Mouse (Mus musculus) liver, embryonic 11.5 days (tissue): ENCODE measurements around the gene Adgrl4. TPM values are rescaled to one million over a fixed set of nuclear protein-coding genes. Genes with fewer than 3 reads are reported as not detected.

Source experiments
- ATAC-seq: fragments of 200-750 bp; cut with Nextera tagmentation; replicated peaks from 2 replicates; pipeline ENCODE4 v1.8.0; 2017; ENCODE audit warnings: moderate number of reproducible peaks, mild to moderate bottlenecking, moderate TSS enrichment, moderate library complexity; ENCODE audit not compliant: low FRiP score
- DNase-seq: peaks from one replicate; pipeline ENCODE4 v3.0.0-alpha.2; 2017; ENCODE audit warnings: low spot score
- H3K27ac ChIP-seq: fragments of 300-500 bp; sonication (generic); 2 replicates; pipeline ENCODE4 v1.5.1; 2014; ENCODE audit warnings: mild to moderate bottlenecking, low read depth, low read length, control low read depth
- H3K27me3 ChIP-seq: fragments of 300-500 bp; sonication (generic); replicated peaks from 2 replicates; pipeline ENCODE4 v1.6.1; 2014; ENCODE audit warnings: low read length, mixed read lengths; ENCODE audit not compliant: control insufficient read depth, insufficient read depth
- H3K36me3 ChIP-seq: fragments of 300-500 bp; sonication (generic); 2 replicates; pipeline ENCODE4 v1.6.1; 2014; ENCODE audit warnings: mild to moderate bottlenecking, low read length, moderate library complexity, mixed read lengths; ENCODE audit not compliant: control insufficient read depth, insufficient read depth
- H3K4me1 ChIP-seq: fragments of 300-500 bp; sonication (generic); replicated peaks from 2 replicates; pipeline ENCODE4 v1.6.1; 2014; ENCODE audit warnings: low read length, mixed read lengths; ENCODE audit not compliant: control insufficient read depth, insufficient read depth
- H3K4me2 ChIP-seq: fragments of 300-500 bp; sonication (generic); 2 replicates; pipeline ENCODE4 v1.6.1; 2014; ENCODE audit warnings: mild to moderate bottlenecking, control low read depth, moderate library complexity
- H3K4me3 ChIP-seq: fragments of 300-500 bp; sonication (generic); 2 replicates; pipeline ENCODE4 v1.5.1; 2014; ENCODE audit warnings: low read depth, low read length, control low read depth
- H3K9ac ChIP-seq: fragments of 300-500 bp; sonication (generic); 2 replicates; pipeline ENCODE4 v1.6.1; 2014; ENCODE audit warnings: low read depth, low read length, control low read depth
- H3K9me3 ChIP-seq: fragments of 300-500 bp; sonication (generic); 2 replicates; pipeline ENCODE4 v1.6.1; 2016; ENCODE audit warnings: low read length, inconsistent platforms, mixed read lengths; ENCODE audit not compliant: control insufficient read depth
- WGBS: fragments of 180-500 bp; shearing (Covaris S2); extraction: QIAGEN DNeasy Blood & Tissue Kit; methylation state at CpG from one replicate; pipeline ENCODE4 v1.1.7; 2014; 5-methylcytosine and 5-hydroxymethylcytosine counted together
- polyA plus RNA-seq: library from polyadenylated mRNA; unstranded; fragments of >200 nt; fragmentation: Nextera tagmentation; extraction: Ambion mirVana; gene quantifications from 2 replicates; pipeline ENCODE4 v1.2.1, GENCODE M21; 2014

Gene Adgrl4
- polyA plus RNA-seq, 1 experiment from 2014 or later = 16.7 TPM

DNA sequence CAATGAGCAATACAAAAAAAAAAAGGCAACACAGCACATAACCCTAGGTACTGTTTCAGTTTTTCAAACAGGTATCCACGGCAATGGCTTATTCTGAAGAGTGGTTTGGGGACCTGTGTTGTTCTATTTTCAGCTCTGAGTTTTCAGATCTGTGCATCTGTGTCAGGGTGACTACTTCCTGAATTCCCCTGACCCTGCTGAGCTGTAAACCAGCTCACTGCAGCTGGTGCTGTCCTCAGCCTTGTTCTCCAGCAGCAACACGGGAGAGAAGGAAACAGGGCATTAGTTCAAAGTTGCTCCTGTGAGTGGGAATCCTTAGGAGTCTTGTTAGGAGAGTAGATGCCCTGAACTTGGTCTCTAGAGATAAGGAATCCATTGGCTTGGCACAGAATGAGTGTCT is 119.4 kb downstream of the Adgrl4 start:
- H3K4me3 ChIP-seq = no peak overlapping the region
- 33% methylated on average over 2 of the region's 2 CpGs for WGBS
- H3K9ac ChIP-seq = no peak overlapping the region
- no peak overlapping the region for H3K27ac ChIP-seq
- DNase-seq = no peak
- no peak for ATAC-seq
- no peaks in the 10 kb centered on the region for H3K4me1 ChIP-seq
- no peaks in the 10 kb centered on the region for H3K9me3 ChIP-seq
- no peaks in the 10 kb centered on the region for H3K27me3 ChIP-seq
- H3K4me2 ChIP-seq = no peak overlapping the region
- H3K36me3 ChIP-seq = no peaks in the 10 kb centered on the region

DNA sequence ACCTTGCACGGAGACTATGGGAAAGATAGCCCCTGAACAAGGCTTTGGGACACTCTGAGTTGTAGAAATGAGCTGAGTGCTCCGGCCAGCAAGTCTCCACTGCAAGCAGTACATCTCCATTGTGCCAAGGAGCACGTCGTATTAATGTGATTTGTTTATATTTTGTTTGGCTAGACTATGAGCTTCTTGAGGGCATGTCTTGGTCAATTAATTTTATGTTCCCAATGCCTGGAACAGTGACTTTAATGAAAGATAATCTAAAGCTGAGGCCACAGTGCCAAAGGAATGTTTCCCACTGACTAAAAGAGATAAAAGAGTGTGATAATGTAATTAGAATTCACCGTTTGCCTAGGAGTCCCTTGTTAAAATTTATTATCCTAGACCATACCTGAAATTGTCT is 119.9 kb downstream of the Adgrl4 start:
- H3K36me3 ChIP-seq = no peaks in the 10 kb centered on the region
- no peaks in the 10 kb centered on the region for H3K27me3 ChIP-seq
- H3K4me3 ChIP-seq = no peak overlapping the region
- no peaks in the 10 kb centered on the region for H3K4me1 ChIP-seq
- 73% methylated on average over 5 of the region's 5 CpGs for WGBS
- no peak overlapping the region for H3K4me2 ChIP-seq
- no peak overlapping the region for H3K9ac ChIP-seq
- ATAC-seq (no peak), DNase-seq (no peak)
- H3K9me3 ChIP-seq = no peaks in the 10 kb centered on the region
- H3K27ac ChIP-seq = no peak overlapping the region

DNA sequence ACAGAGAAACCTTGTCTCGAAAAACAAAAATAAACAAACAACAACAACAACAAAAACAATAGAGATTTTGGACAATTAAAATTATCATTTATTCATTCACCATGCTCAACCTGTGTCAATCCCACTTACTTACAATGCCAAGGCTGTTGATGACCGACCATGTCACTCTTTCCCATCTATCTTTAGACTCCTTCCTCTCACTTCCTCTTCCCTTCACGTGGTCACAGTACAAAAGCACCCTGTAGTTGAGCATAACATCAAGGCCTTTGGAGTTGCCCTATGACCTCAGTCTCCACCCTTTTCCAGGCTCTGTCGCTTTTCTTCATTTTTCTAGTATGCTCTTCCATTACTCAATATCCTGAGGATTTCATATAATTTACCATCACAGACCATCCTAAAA is 120.7 kb downstream of the Adgrl4 start:
- 66% methylated on average over 4 of the region's 4 CpGs for WGBS
- no peaks in the 10 kb centered on the region for H3K9me3 ChIP-seq

DNA sequence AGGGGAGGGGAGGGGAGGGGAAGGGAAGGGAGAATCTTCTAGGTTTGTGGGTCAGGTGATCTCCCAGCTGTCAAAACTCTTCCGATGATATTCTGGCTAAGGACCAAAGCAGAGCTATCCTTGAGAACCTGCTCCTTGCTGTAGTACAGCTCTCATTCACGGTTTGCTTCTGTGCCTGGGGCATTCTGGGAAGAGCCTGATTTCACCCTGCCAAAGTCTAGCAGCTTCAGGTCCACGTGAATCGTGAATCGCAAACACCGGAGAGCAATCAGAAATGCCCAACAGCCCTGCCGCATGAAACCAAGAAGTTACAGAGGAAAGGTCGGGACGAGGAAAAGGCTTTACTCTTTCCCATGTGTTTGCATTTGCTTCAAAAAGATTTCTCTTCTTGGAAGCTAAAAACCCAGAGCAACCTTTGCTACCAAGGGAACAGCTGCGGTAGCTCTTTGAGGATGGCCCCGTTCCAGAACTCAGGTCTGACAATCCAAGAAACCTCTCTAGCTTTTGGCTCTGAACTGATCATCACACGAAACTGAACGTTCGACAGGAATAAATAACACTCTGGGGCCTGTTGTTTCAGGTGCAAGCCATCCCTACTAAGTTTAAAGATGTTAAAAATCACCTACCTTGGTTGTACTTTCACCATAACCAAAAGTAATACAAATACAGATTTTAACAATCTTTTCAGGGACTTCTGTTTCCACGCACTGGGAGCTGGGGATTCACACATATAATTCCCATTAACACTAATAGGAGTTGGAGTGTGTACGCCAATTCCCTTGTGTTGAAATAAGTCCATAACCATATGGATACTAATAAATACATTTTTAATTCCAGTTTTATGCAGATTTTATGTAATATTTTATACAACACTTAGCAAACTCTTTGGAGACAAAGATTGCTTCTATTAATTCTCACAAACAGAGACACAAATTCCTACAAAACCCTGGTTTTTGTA is 128.3 kb downstream of the Adgrl4 start:
- Histone ChIP-seq H3K4me2 (no peak overlapping the region), H3K4me3 (no peak overlapping the region), H3K9ac (no peak overlapping the region), H3K36me3 (no peaks in the 10 kb centered on the region), H3K27me3 (no peaks in the 10 kb centered on the region), H3K9me3 (no peaks in the 10 kb centered on the region), H3K27ac (no peak overlapping the region), H3K4me1 (no peaks in the 10 kb centered on the region)
- DNase-seq (no peak), ATAC-seq (no peak)
- WGBS = 76% methylated on average over 16 of the region's 16 CpGs

More for the DNA sequence above, 120.7 kb downstream of the Adgrl4 start:
- H3K27ac ChIP-seq = no peak overlapping the region
- ATAC-seq = no peak
- no peak for DNase-seq
- H3K4me3 ChIP-seq = no peak overlapping the region
- H3K36me3 ChIP-seq = no peaks in the 10 kb centered on the region
- no peaks in the 10 kb centered on the region for H3K4me1 ChIP-seq
- no peaks in the 10 kb centered on the region for H3K27me3 ChIP-seq
- no peak overlapping the region for H3K9ac ChIP-seq
- H3K4me2 ChIP-seq = no peak overlapping the region

DNA sequence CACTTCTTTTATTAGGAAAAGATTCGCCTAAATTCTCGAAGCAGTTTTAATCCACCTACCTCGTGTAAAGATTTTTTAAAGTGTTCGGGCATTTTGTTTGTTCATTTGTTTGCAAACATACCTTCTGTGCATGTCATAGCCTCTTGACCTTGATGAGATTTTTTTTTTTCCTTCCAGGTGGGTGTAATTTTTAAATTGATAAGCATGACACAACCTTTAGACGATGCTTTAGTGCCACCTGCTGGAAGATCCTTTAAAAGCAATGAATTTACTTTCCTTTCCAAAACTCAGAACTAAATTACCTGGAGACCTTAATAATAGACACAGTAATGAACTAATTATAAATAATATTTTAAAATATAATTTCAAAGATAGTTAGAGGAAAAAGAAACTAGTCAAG is 128.9 kb downstream of the Adgrl4 start:
- Histone ChIP-seq H3K4me1 (no peaks in the 10 kb centered on the region), H3K27me3 (no peaks in the 10 kb centered on the region), H3K36me3 (no peaks in the 10 kb centered on the region), H3K9me3 (no peaks in the 10 kb centered on the region), H3K27ac (no peak overlapping the region), H3K4me2 (no peak overlapping the region), H3K9ac (no peak overlapping the region), H3K4me3 (no peak overlapping the region)
- no peak for ATAC-seq
- WGBS = 64% methylated on average over 5 of the region's 5 CpGs
- no peak for DNase-seq

DNA sequence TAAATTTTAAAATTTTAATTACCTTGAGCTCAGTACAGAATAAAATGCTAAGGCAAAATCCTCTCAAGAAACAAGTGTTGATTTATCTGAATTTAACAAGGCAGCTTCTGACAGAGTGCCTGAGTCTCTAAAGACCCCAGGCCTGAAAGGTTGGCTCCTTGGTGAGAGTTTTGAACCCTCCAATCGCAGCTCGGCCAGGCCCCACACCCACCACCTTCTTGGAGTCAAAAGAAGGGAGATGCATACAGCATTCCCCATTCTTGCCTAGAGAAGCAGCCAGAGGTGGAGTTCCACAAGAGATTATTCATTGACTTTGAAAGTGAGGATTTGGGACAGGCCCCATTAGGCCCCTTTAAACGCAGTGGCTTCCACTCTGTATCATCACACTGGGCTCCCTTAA is 129.9 kb downstream of the Adgrl4 start:
- DNase-seq = no peak
- Histone ChIP-seq H3K4me2 (no peak overlapping the region), H3K4me1 (no peaks in the 10 kb centered on the region), H3K27ac (no peak overlapping the region), H3K9ac (no peak overlapping the region), H3K9me3 (no peaks in the 10 kb centered on the region), H3K27me3 (no peaks in the 10 kb centered on the region), H3K36me3 (no peaks in the 10 kb centered on the region), H3K4me3 (no peak overlapping the region)
- no peak for ATAC-seq
- 58% methylated on average over 3 of the region's 3 CpGs for WGBS

DNA sequence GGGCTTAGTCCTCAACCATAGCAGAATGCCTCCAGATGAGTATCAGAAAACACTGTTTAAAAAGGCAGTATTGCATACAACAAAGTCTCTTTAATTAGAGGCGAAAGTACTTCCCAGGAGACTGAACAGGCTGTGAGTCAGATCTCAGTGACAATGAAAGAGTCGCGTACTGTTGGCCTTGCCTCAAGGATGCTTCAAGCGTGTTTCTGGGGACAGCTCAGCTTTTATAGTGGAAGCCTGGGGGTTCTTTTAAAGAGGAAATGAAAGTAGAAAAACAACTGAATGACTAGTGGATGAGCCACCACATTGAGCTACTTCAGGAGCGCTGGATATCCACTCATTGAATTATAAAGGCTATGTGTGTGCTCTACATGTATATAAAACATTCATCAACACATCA is 134.4 kb downstream of the Adgrl4 start:
- Histone ChIP-seq H3K9ac (no peak overlapping the region), H3K27me3 (no peaks in the 10 kb centered on the region), H3K27ac (no peak overlapping the region), H3K36me3 (no peaks in the 10 kb centered on the region), H3K4me3 (no peak overlapping the region), H3K4me2 (no peak overlapping the region), H3K9me3 (no peaks in the 10 kb centered on the region), H3K4me1 (no peaks in the 10 kb centered on the region)
- ATAC-seq = no peak
- DNase-seq = no peak
- 82% methylated on average over 5 of the region's 5 CpGs for WGBS

DNA sequence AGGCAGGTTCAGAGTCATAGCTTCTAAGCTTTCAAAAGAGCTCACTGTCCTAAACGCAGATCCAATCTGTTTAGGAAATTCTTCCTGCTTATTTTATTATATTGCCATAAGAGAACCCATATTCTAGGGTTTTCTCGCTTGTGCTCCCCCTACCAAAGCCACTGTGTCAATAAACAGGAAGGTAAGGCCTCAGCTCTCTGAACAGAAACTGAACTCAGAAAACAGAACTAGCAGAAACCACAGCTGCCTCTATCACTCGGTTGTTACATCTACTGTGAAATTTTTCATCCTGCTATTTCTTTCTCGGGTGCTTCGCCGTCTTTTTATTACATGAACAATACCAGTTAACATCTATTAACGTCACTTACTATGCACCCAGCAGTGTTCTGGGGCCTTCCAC is 137.6 kb downstream of the Adgrl4 start:
- H3K36me3 ChIP-seq = no peaks in the 10 kb centered on the region
- WGBS = 71% methylated on average over 7 of the region's 7 CpGs
- H3K4me3 ChIP-seq = no peak overlapping the region
- no peak overlapping the region for H3K9ac ChIP-seq
- no peak overlapping the region for H3K27ac ChIP-seq
- DNase-seq (no peak), ATAC-seq (no peak)
- no peaks in the 10 kb centered on the region for H3K27me3 ChIP-seq
- no peaks in the 10 kb centered on the region for H3K4me1 ChIP-seq
- no peak overlapping the region for H3K4me2 ChIP-seq
- no peaks in the 10 kb centered on the region for H3K9me3 ChIP-seq

DNA sequence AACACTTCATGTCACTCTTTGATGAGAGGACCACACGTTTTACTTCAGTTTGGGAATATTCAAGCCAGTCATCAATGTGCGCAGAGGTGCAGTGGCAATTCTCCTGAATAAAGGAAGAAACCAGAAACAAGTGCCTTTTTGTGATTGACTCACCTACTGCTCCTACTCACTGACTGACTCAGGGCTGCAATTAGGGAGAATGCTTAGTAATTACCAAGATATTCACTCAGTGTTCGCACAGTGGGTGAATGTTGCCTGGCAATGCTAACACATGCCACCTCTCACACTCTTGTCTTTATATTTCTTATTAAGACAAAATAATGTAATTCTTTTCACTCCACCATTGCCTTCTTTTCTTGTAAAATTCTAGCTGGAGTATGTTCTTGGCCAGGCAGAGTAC is 138.5 kb downstream of the Adgrl4 start:
- Histone ChIP-seq H3K9ac (no peak overlapping the region), H3K4me1 (no peaks in the 10 kb centered on the region), H3K9me3 (no peaks in the 10 kb centered on the region), H3K4me3 (no peak overlapping the region), H3K27ac (no peak overlapping the region), H3K4me2 (no peak overlapping the region), H3K36me3 (no peaks in the 10 kb centered on the region), H3K27me3 (no peaks in the 10 kb centered on the region)
- 74% methylated on average over 3 of the region's 3 CpGs for WGBS
- DNase-seq (no peak), ATAC-seq (no peak)
